Mouse (Mus musculus) lung, adult 2 months (tissue): ENCODE measurements around the gene U2surp.

Experiments
- CTCF ChIP-seq: fragments of 200-500 bp; IDR thresholded peaks from 2 replicates; pipeline ENCODE4 v1.5.1; 2011; ENCODE audit warnings: mild to moderate bottlenecking, low read length, control low read depth; ENCODE audit not compliant: insufficient read depth
- POLR2A ChIP-seq: fragments of 200-500 bp; IDR thresholded peaks from 2 replicates; pipeline ENCODE4 v1.6.1; 2011; ENCODE audit warnings: low read depth, mild to moderate bottlenecking, control low read depth, low read length, borderline replicate concordance; ENCODE audit errors: extremely low read depth

GRCm38 (mm10) chr9:95525376-95525775 is 13.6 kb upstream of the U2surp start:
- no peak for TF ChIP-seq CTCF
- TF ChIP-seq POLR2A: no peak
